Mouse (Mus musculus) kidney, embryonic 14.5 days (tissue): ENCODE measurements at regions not wholly inside any gene's neighbourhood (a gene's known extent, or its start where the extent isn't known, plus 50 kb on each side); places are given as distances from the start of the nearest gene placed in this dataset.
A peak's percentile ranks its signal among the peaks of the same experiment; 100 is the strongest.
"Not testable (repeated sequence)": the region's sequence is repeated elsewhere in the genome, so short reads cannot be mapped to it uniquely, and the experiment has no call there.

Experiments
- ATAC-seq: fragments of 200-750 bp; cut with Nextera tagmentation; 2 replicates; pipeline ENCODE4 v1.8.0; 2017; ENCODE audit warnings: moderate number of reproducible peaks, mild to moderate bottlenecking, moderate TSS enrichment, moderate library complexity; ENCODE audit not compliant: low FRiP score, low TSS enrichment
- H3K27ac ChIP-seq: fragments of 300-500 bp; sonication (generic); 2 replicates; pipeline ENCODE4 v1.5.1; 2014; ENCODE audit warnings: low read depth, mild to moderate bottlenecking, low read length, moderate library complexity, mixed read lengths
- H3K27me3 ChIP-seq: fragments of 300-500 bp; sonication (generic); 2 replicates; pipeline ENCODE4 v1.6.1; 2014; ENCODE audit warnings: mild to moderate bottlenecking, low read length; ENCODE audit not compliant: control insufficient read depth, insufficient read depth
- H3K36me3 ChIP-seq: fragments of 300-500 bp; sonication (generic); 2 replicates; pipeline ENCODE4 v1.6.1; 2014; ENCODE audit warnings: low read length, mixed read lengths; ENCODE audit not compliant: control insufficient read depth, insufficient read depth
- H3K4me1 ChIP-seq: fragments of 300-500 bp; sonication (generic); 2 replicates; pipeline ENCODE4 v1.6.1; 2014; ENCODE audit warnings: low read length, mixed read lengths; ENCODE audit not compliant: control insufficient read depth, insufficient read depth
- H3K4me2 ChIP-seq: fragments of 300-500 bp; sonication (generic); replicated peaks from 2 replicates; pipeline ENCODE4 v1.6.1; 2014; ENCODE audit warnings: low read depth, mild to moderate bottlenecking, low read length
- H3K4me3 ChIP-seq: fragments of 300-500 bp; sonication (generic); 2 replicates; pipeline ENCODE4 v1.5.1; 2014; ENCODE audit warnings: mild to moderate bottlenecking, low read length
- H3K9ac ChIP-seq: fragments of 300-500 bp; sonication (generic); 2 replicates; pipeline ENCODE4 v1.6.1; 2014; ENCODE audit warnings: low read depth, mild to moderate bottlenecking, low read length, moderate library complexity
- H3K9me3 ChIP-seq: fragments of 300-500 bp; sonication (generic); 2 replicates; pipeline ENCODE4 v1.6.1; 2016; ENCODE audit warnings: low read length; ENCODE audit not compliant: control insufficient read depth
- WGBS: fragments of 180-500 bp; shearing (Covaris S2); extraction: QIAGEN DNeasy Blood & Tissue Kit; methylation state at CpG from one replicate; pipeline ENCODE4 v1.1.7; 2014; 5-methylcytosine and 5-hydroxymethylcytosine counted together

DNA sequence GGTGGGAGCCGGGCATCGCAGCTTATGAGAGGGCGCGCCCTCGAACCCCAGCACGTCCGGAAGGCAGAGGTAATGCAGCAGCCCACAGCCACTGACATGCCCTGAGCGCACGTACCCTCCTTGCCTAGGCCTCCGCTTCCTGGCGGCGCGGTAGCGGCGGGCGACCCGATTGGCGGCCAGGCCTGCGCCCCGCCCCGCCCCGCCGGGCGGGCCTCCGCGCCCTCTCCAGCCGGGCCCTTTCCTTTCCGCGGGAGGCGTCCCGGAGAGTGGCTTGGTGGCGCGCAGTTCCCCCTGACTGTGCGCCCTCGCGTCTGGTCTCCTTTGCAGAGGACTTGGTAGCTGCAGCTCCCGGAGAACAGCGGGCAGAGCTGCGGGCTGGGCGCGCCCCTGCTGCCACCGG, 461.1 kb downstream of the Gm21863 start:
- H3K27ac ChIP-seq, H3K27me3 ChIP-seq, ATAC-seq, H3K9me3 ChIP-seq, H3K9ac ChIP-seq, H3K4me2 ChIP-seq, H3K36me3 ChIP-seq, H3K4me1 ChIP-seq: not testable (repeated sequence)
- H3K4me3 ChIP-seq, result peak overlapping the region; percentile 13; the same call in 1 of the 2 replicates
- WGBS, result 7% methylated on average over 12 of the region's 42 CpGs

- H3K4me1 ChIP-seq, H3K36me3 ChIP-seq, H3K27me3 ChIP-seq, H3K9me3 ChIP-seq, H3K9ac ChIP-seq, H3K4me3 ChIP-seq, ATAC-seq, H3K27ac ChIP-seq, H3K4me2 ChIP-seq: not testable (repeated sequence)
- 95% methylated on average over 3 of the region's 4 CpGs for WGBS
These were observed 472.1 kb downstream of the Gm21863 start for GRCm38 (mm10) chr12:20426359-20426758.

GRCm38 (mm10) chr12:20464585-20464984, 510.3 kb downstream of the Gm21863 start:
- not testable (repeated sequence) for H3K9ac ChIP-seq, H3K27ac ChIP-seq, ATAC-seq, H3K4me1 ChIP-seq, H3K4me2 ChIP-seq, H3K9me3 ChIP-seq, H3K4me3 ChIP-seq, H3K36me3 ChIP-seq, H3K27me3 ChIP-seq
- WGBS, result 60% methylated on average over 1 of the region's 1 CpGs
